Mouse (Mus musculus) midbrain, embryonic 11.5 days (tissue): Measurements from ENCODE around the gene Myt1l. TPM values are rescaled to one million over a fixed set of nuclear protein-coding genes. Genes with fewer than 3 reads are reported as not detected.
A peak's percentile ranks its signal among the peaks of the same experiment; 100 is the strongest.

ENCODE experiments used
- ATAC-seq: fragments of 200-750 bp; cut with Nextera tagmentation; 2 replicates; pipeline ENCODE4 v1.8.0; 2017; ENCODE audit warnings: moderate TSS enrichment, moderate library complexity; ENCODE audit not compliant: low FRiP score
- DNase-seq: peaks from one replicate; pipeline ENCODE4 v3.0.0; 2015; ENCODE audit warnings: low spot score; ENCODE audit errors: missing footprints
- H3K27ac ChIP-seq: fragments of 300-500 bp; sonication (generic); 2 replicates; pipeline ENCODE4 v1.5.1; 2014; ENCODE audit warnings: low read depth, low read length
- H3K27me3 ChIP-seq: fragments of 300-500 bp; sonication (generic); 2 replicates; pipeline ENCODE4 v1.6.1; 2014; ENCODE audit warnings: mild to moderate bottlenecking, low read length, moderate library complexity, mixed read lengths; ENCODE audit not compliant: control insufficient read depth, insufficient read depth
- H3K36me3 ChIP-seq: fragments of 300-500 bp; sonication (generic); 2 replicates; pipeline ENCODE4 v1.6.1; 2014; ENCODE audit warnings: mild to moderate bottlenecking, low read length, moderate library complexity, mixed read lengths; ENCODE audit not compliant: control insufficient read depth, insufficient read depth
- H3K4me1 ChIP-seq: fragments of 300-500 bp; sonication (generic); 2 replicates; pipeline ENCODE4 v1.6.1; 2014; ENCODE audit warnings: low read length; ENCODE audit not compliant: control insufficient read depth, insufficient read depth
- H3K4me2 ChIP-seq: fragments of 300-500 bp; sonication (generic); 2 replicates; pipeline ENCODE4 v1.6.1; 2014; ENCODE audit warnings: mild to moderate bottlenecking, moderate library complexity
- H3K4me3 ChIP-seq: fragments of 300-500 bp; sonication (generic); 2 replicates; pipeline ENCODE4 v1.5.1; 2014; ENCODE audit warnings: low read depth, low read length
- H3K9ac ChIP-seq: fragments of 300-500 bp; sonication (generic); 2 replicates; pipeline ENCODE4 v1.6.1; 2014; ENCODE audit warnings: low read length
- H3K9me3 ChIP-seq: fragments of 300-500 bp; sonication (generic); 2 replicates; pipeline ENCODE4 v1.6.1; 2016; ENCODE audit warnings: low read length; ENCODE audit not compliant: control insufficient read depth
- WGBS: fragments of 180-500 bp; shearing (Covaris S2); extraction: QIAGEN DNeasy Blood & Tissue Kit; methylation state at CpG from one replicate; pipeline ENCODE4 v1.1.7; 2014; 5-methylcytosine and 5-hydroxymethylcytosine counted together
- polyA plus RNA-seq: library from polyadenylated mRNA; unstranded; fragments of >200 nt; fragmentation: Nextera tagmentation; extraction: Ambion mirVana; gene quantifications from 2 replicates; pipeline ENCODE4 v1.2.1, GENCODE M21; 2014

Gene Myt1l
- polyA plus RNA-seq, 1 experiment from 2014 or later, result 13.3 TPM

DNA sequence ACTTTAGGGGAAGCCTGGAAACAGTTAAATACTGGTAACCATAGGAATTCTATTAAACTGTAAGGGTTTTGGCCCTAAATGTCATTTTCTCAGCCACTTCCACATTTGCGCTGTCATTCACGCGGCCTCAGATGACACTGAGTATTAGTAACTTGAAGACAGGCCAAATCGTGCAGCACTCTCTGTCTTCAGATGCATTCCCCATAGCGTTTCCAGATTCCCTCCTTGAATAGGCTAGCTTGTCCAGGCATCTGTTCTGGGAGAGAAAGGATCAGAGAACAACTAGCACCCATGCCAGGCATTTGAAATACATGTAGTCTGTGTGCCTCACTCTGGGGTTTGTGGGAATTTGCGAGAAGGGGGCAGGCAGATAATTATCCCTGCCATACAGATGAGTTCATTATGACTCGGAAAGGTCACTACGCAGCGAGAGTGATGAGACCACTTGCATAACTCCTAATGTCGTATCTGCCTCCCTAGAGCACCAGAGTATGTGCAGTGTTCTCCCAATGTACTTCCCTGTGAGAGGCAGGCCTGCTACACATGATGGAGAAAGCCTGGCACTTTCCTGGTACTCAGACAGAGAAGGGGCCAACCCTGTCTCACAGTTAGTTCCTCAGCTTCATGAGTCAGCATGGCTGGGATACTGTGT, 295.7 kb downstream of the Myt1l start:
- DNase-seq (no peak), ATAC-seq (no peak)
- Histone ChIP-seq H3K4me1 (no peaks in the 10 kb centered on the region; the same call in 1 of the 2 replicates), H3K4me2 (no peak overlapping the region), H3K27me3 (no peaks in the 10 kb centered on the region), H3K4me3 (no peak overlapping the region), H3K36me3 (no peaks in the 10 kb centered on the region), H3K27ac (no peak overlapping the region), H3K9ac (no peak overlapping the region), H3K9me3 (no peaks in the 10 kb centered on the region)
- WGBS, result 89% methylated on average over 10 of the region's 10 CpGs

DNA sequence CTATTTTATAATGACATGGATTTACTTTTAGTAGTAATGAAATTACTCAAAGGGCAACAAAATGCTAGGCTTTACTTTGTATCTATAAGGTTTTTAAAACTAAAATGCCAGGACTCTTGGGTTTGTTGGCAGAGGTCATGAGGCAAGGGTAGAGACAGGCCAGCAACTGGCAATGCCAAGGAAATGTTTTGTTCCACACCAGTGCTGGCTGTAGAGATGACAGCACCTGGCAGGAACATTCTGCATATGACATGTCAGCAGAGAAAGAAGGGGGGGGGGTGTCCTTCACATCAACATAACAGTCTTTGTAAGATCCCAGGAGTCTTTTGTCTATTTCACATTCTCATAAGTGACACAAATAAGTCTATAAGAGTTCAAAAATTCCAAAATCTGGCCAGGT, 302.4 kb downstream of the Myt1l start:
- Histone ChIP-seq H3K27ac (no peak overlapping the region), H3K9me3 (no peaks in the 10 kb centered on the region), H3K4me3 (no peak overlapping the region), H3K36me3 (no peaks in the 10 kb centered on the region), H3K4me2 (no peak overlapping the region), H3K9ac (no peak overlapping the region), H3K4me1 (no peaks in the 10 kb centered on the region), H3K27me3 (no peaks in the 10 kb centered on the region)
- no peak for ATAC-seq
- DNase-seq, result no peak

GRCm38 (mm10) chr12:29831356-29831755, 303.2 kb downstream of the Myt1l start:
- WGBS, result 88% methylated on average over 11 of the region's 11 CpGs
- Histone ChIP-seq H3K4me2 (no peak overlapping the region), H3K36me3 (no peaks in the 10 kb centered on the region), H3K27me3 (no peaks in the 10 kb centered on the region), H3K27ac (no peak overlapping the region), H3K4me3 (no peak overlapping the region), H3K4me1 (peaks cover 1% of the 10 kb centered on the region; the same call in 1 of the 2 replicates), H3K9ac (no peak overlapping the region), H3K9me3 (no peaks in the 10 kb centered on the region)
- ATAC-seq, result no peak
- DNase-seq, result no peak

DNA sequence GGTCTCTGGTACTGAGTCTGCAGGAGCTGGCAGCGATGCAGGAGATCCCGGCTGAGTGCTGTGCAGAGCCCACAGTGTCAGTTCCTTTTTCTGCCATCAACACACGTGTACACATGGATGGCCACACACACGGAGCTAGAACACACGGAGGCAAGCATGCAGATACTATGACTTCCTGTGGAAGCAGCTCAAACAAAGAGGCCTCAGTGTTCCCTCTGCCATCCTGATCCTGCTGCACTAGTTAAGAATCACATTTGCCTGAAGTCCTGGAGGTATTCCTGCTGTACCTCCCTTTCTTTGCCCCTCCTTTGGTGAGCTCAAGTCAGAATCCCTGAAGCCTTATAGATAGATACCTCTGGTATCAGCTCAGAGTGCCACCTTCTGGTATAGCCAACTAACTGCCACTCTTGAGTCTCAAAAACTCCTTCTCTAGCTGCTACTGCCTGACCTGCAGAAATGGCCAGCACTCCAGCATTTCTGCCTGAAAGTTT, 309.2 kb downstream of the Myt1l start:
- no peaks in the 10 kb centered on the region for H3K27me3 ChIP-seq
- no peaks in the 10 kb centered on the region for H3K36me3 ChIP-seq
- H3K9me3 ChIP-seq, result no peaks in the 10 kb centered on the region
- no peak overlapping the region for H3K9ac ChIP-seq
- ATAC-seq (peak; percentile 54; the same call in 1 of the 2 replicates), DNase-seq (peak; percentile 81)
- peaks cover 3% of the 10 kb centered on the region; the same call in 1 of the 2 replicates for H3K4me1 ChIP-seq
- H3K4me2 ChIP-seq, result no peak overlapping the region
- H3K27ac ChIP-seq, result no peak overlapping the region
- H3K4me3 ChIP-seq, result no peak overlapping the region
- WGBS, result 83% methylated on average over 5 of the region's 5 CpGs

DNA sequence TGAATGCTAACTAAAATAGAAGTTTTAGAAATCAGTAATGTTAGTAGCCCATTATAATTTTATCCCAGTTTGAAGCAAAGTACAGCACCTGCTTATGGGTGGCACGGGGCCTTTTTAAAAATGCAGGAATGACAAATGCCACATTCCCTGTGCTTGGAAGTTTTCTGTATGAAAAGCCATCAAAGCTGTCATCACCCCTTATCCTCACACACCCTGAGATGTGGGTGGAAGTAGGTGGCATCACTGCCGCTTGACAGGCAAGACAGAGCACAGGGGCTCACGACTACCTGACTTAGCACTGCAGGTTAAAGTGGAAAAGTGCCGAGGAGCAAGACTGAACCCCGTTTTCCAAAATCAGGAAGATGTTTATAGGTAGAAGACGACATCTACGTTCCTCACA, 310.2 kb downstream of the Myt1l start:
- Histone ChIP-seq H3K27me3 (no peaks in the 10 kb centered on the region), H3K27ac (no peak overlapping the region), H3K4me1 (peaks cover 3% of the 10 kb centered on the region; the same call in 1 of the 2 replicates), H3K9me3 (no peaks in the 10 kb centered on the region), H3K4me2 (no peak overlapping the region), H3K9ac (no peak overlapping the region), H3K4me3 (no peak overlapping the region), H3K36me3 (no peaks in the 10 kb centered on the region)
- DNase-seq (no peak), ATAC-seq (no peak)
- WGBS, result 92% methylated on average over 7 of the region's 7 CpGs

DNA sequence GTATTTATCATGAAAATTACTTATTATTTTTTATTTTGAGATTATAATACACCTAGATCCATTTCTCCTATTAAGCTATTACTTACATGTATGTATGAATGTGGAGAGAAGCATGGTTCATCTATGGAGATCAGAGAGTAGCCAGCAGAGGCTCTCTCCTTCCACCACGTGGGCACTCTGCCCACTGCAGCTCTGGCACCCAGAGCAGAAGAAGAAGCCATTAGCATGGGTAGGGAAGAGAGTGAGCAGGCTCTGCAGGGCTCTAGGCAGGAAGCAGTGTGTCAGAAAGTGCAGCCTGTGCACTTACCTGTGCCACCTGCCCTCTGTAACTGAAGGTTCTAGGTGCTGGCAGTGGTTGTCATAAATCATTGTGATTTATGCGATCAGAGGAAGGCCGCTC, 321.8 kb downstream of the Myt1l start:
- ATAC-seq (no peak), DNase-seq (no peak)
- no peaks in the 10 kb centered on the region for H3K36me3 ChIP-seq
- WGBS, result 79% methylated on average over 3 of the region's 3 CpGs
- H3K27me3 ChIP-seq, result no peaks in the 10 kb centered on the region
- H3K4me3 ChIP-seq, result no peak overlapping the region
- H3K4me2 ChIP-seq, result no peak overlapping the region
- no peak overlapping the region for H3K9ac ChIP-seq
- no peaks in the 10 kb centered on the region for H3K4me1 ChIP-seq
- H3K27ac ChIP-seq, result no peak overlapping the region
- H3K9me3 ChIP-seq, result no peaks in the 10 kb centered on the region

DNA sequence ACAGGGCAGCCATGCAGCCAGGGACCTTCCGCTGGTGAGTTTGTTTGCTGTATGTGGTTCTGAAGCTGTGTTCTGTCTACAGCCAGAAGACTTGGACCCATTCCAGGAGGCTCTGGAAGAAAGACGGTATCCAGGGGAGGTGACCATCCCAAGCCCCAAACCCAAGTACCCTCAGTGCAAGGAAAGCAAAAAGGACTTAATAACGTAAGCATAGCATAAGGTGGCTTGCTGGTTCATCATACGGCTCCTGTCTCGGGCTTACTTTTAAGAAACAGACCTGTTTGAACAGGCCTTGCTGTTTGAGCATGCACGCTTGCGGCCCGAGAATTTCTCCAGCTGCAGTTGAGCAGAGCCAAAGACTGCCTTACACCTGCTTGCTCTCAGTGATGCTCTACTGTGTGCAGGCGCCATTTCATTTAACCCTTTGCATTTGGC, 326.0 kb downstream of the Myt1l start:
- Histone ChIP-seq H3K9ac (no peak overlapping the region), H3K27me3 (no peaks in the 10 kb centered on the region), H3K4me2 (no peak overlapping the region), H3K4me3 (no peak overlapping the region), H3K9me3 (no peaks in the 10 kb centered on the region), H3K27ac (no peak overlapping the region), H3K4me1 (no peaks in the 10 kb centered on the region), H3K36me3 (no peaks in the 10 kb centered on the region)
- WGBS, result 93% methylated on average over 9 of the region's 9 CpGs
- DNase-seq (no peak), ATAC-seq (no peak)

- Histone ChIP-seq H3K27ac (no peak overlapping the region), H3K27me3 (no peaks in the 10 kb centered on the region), H3K4me3 (no peak overlapping the region), H3K36me3 (no peaks in the 10 kb centered on the region), H3K9ac (no peak overlapping the region), H3K4me2 (no peak overlapping the region), H3K9me3 (no peaks in the 10 kb centered on the region), H3K4me1 (no peaks in the 10 kb centered on the region)
- peak; percentile 88 for DNase-seq
- 0 out of 2 replicates have a peak, but pooled peaks have one; percentile 42 for ATAC-seq
- WGBS, result 34% methylated on average over 5 of the region's 5 CpGs
These were observed 326.8 kb downstream of the Myt1l start for GRCm38 (mm10) chr12:29855007-29855406.

DNA sequence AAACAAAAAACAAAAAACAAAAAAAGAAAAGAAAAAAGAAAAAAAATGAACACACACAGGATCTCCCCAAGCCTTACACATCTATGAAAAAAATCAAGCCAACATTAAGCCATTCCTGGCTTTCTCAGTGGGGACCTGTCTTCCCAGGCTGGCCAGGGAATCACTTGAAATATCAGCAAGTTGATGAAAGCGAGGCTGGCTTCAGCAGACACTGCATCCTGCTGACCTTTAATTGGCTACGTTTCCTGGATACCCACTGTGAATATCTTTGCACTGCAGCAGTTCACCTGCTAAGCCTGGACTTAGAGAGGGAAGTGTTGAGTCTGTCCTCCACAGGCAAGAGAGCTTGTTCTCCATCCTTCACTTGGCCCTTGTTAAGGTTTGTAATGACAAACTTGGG, 332.8 kb downstream of the Myt1l start:
- DNase-seq (no peak), ATAC-seq (no peak)
- Histone ChIP-seq H3K27me3 (no peaks in the 10 kb centered on the region), H3K36me3 (no peaks in the 10 kb centered on the region), H3K27ac (no peak overlapping the region), H3K4me3 (no peak overlapping the region), H3K9me3 (no peaks in the 10 kb centered on the region), H3K9ac (no peak overlapping the region), H3K4me2 (no peak overlapping the region), H3K4me1 (no peaks in the 10 kb centered on the region)
- WGBS, result 38% methylated on average over 2 of the region's 2 CpGs
